Mouse (Mus musculus): Measurements from ENCODE around the gene Ppp1r7.
A peak's percentile ranks its signal among the peaks of the same experiment; 100 is the strongest.
"Not testable (repeated sequence)": the region's sequence is repeated elsewhere in the genome, so short reads cannot be mapped to it uniquely, and the experiment has no call there.

Ppp1r7 gene

DNA sequence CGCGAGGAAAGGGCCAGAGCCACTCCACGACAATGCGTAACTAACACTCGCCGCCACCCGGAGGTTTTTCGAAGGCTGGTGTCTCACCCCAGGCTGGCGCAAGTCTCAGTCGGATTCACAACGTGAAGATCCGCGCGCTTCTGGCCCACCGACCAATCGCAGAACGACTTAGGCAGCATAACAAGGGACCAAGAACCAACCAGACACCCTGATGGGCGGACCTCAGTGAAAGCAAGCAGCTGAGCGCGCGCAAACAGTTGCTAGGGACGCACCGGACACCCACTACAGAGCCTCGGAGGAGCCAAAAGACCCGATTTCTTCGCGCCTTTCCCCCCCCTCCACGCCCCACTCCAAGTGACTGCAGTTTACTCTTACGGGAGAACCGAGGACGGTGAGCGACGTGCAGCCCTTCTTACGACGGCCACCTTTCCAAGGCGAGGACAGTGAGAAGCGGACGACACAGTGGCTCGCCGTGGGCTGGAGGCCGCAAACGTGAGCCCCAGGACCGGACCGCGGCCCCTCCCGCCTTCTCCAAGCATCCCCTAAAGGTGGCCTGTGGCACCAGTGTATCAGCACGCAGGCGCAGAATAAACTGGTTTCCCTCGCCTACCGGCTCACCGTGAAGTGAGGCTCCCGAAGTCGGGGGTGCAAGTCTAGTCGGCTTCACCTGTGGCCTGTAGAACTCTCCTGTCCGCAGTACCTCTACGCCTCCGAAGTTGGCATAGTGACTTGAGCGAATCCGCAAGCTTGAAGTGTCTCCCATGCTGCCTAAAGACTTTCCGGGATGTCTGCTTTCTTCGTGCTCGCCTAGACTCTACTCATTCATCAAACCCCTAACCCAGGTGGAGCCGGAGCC is at the start of gene Ppp1r7, which contains the start of gene Pask:
Gene Ppp1r7, plus strand, starts transcription at position 207 of the 856 bp plus-strand sequence.
Gene Pask, minus strand, starts transcription at position 835 of the 856 bp plus-strand sequence.
- peak; percentile 87 to 93 for DNase-seq

- not testable (repeated sequence) for DNase-seq
Observed at GRCm38 (mm10) chr1:93294491-93294890, 48.2 kb upstream of the Ppp1r7 start.

DNA sequence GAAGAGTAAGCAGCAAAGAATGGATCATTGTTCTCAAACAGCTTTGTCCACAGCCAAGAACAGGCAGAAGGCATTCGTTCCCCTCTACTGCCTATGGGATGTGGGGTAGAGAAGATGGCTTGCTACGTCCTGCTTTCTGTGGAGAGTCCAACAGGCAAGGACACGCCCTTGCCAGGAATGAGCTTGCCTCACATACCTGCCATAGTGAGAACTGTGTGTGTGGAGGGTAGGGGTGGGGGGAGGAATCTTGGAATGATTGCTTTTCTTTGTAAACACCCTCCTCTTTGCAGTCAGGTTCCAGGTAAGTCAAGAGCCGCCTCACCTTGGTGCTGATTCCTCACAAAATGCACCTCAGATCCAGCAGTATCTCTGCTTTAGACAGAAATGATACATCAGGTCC is 42.9 kb upstream of the Ppp1r7 start:
- DNase-seq: no peak

DNA sequence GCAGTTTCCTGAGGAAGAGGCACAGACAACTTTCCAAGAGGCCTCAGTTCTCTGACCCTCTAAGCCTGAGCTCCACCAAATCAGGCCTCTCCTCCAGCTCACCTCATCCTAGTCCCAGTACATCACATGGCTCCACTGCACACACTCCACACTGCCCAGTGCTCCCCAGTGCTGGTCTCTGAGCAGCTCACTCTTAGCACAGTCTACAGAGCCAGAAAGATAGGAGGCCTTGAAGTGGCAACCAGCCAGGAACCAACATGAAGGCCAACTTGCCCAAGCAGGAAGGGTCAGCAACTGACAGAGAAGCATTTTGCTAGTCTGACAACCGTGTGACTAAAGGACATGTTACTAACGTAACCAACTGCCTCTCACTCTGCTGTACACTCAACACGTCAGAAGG is 42.1 kb upstream of the Ppp1r7 start:
- no peak for DNase-seq

DNA sequence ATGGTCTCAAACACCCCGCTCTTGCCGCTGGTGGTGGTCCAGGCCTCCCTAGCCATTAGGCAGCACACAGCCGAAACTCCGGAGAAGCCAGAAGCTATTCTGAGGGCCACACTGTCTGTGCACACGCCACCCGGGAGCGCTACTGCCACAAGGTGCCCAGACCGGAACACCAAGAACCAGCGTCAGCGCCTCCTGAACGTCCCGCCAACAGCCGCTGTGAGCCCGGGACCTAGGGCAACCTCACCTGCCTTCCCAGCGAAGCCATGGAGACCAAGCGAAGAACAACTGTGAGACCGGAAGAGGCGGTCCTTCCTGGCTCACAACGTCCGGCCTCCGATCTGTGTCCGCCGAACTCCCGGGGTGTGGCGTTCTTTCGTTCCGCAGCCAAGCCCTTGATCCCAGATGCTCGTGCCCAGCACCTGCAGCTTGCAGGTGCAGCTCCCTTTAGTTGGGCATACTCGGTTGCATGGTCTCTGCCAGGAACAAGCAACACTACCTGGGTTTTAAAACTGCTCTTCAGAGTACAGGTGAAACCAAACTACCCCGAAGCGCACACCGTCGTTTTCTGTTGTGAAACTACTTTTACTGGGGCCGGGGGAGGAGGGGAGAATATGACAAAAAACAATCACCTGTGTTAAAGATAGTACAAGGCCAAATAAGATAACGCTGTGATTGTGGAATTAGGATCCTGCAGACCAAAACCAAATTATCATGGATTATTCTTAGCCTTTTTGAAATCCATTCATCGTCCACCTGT is 36.9 kb upstream of the Ppp1r7 start, which contains the start of gene Mterf4:
Gene Mterf4, minus strand, starts transcription at position 335 of the 757 bp plus-strand sequence.
- peak; percentile 77 to 78 for DNase-seq

GRCm38 (mm10) chr1:93323973-93324372 is 18.7 kb upstream of the Ppp1r7 start:
- DNase-seq: no peak

DNA sequence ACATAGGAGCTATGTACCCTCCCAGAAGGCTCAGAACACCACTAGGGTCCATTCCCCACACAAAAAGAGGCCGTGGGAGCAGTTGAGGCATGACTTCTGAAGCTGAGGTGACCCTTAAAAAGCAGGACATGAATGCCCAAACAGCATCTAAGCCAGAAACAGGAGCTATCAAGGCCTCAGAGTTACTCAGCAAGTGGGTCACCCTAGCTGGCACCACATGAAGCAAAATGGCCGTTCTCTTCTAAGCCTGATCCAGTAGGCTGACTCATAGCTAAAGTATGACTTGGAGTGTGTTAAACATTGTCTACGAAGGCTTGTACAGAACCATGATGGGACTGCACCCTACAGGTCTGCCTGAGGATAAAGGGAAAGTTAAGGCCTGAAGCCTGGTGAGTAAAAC is 16.2 kb upstream of the Ppp1r7 start:
- DNase-seq: no peak

DNA sequence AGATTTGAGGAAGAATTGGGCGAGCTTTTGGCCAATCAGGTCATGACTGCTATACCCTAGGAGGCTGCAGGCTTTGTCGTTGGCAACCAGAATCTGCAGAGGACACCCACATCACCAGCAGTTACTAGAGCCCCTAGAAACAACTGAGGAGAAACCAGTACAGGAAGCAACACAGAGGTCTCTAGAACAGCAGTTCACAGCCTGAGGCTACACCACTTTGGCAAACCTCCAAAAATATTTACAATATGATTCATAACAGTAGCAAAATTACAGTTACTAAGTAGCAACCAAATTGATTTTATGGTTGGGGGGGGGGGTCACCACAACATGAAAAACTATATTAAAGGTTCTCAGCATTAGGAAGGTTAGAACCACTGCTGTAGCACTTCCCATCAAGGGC is 8.0 kb upstream of the Ppp1r7 start:
- no peak for DNase-seq

- DNase-seq: peak; percentile 88 to 92
Observed at GRCm38 (mm10) chr1:93343504-93344047, 922 bp downstream of the Ppp1r7 start.

- no peak for DNase-seq
Observed at GRCm38 (mm10) chr1:93347176-93347575, 4.5 kb downstream of the Ppp1r7 start.

DNA sequence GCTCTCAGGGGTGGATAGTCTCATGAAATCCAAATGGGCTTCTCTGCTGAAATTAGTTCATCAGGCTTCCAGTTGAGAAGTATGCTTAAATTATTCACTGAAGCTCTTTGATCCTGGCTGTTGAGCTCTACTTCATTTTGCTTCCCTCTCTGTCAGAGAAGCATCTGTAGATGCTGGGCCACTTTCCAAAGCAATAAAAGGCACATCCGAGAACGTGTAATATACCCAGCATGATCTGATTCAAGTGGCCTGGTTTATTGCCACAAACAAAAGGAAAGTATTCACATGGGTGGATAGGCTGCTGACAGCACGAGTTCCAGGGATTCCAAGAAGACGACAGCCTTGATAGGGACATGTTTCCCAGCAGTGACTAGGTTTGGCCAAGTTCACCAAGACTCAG is 7.0 kb downstream of the Ppp1r7 start:
- DNase-seq: no peak

DNA sequence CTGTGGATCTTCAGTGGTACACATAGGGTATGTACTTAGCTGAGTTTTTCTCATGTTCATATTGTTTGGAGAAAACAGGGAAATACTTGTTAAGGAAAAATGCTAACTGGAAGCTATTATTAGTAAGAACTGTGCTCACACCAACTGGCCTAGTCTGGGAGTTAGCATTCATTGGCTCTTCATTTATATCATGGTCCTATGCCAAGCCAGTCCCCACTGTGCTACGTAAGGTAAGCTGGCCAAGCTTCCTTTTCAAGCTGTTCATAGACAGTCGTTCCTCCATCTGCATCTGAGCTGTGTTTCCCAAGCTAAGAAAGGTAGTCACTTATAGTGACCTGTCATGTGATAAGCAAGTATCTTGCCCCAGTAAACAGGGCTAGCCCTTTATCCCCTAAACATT is 10.1 kb downstream of the Ppp1r7 start:
- DNase-seq: no peak

DNA sequence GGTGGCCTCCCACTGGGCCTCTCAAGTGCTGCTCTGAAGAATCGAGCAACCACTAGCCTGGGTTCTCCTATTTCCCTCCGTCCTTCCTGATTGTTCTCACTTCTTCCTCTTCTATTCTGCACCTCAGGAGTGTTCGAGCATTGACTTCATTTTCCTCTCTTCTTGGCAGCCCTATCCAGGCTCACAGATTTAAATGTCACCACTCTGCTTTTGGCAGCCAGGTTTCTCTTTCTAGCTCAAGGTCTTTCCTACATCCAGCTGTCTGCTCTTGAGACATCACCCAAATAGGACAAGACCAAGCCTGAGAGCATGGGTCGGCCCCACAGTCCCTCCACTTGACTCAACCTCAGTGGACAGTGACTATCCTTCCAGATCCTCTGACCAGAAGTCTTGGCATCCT is 20.0 kb downstream of the Ppp1r7 start:
- DNase-seq: no peak

DNA sequence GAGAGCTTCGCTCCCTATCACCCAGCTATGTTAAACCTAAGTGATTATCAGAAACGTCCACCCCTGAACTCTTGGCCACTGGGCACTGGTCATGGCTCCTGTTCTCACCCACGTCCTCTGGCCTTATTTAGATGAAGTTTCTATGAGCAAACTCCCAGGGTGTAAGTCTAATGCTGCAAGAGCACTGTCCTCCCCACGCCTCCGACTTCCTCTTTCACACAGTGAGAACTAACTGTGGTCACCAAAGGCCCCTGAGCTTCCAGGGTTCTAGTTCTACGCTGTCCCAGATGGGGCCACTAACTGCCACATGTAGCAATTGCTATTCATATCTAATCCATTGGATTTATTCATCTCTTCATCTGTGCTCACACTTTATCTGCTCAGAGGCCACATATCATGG is 23.0 kb downstream of the Ppp1r7 start:
- no peak for DNase-seq

DNA sequence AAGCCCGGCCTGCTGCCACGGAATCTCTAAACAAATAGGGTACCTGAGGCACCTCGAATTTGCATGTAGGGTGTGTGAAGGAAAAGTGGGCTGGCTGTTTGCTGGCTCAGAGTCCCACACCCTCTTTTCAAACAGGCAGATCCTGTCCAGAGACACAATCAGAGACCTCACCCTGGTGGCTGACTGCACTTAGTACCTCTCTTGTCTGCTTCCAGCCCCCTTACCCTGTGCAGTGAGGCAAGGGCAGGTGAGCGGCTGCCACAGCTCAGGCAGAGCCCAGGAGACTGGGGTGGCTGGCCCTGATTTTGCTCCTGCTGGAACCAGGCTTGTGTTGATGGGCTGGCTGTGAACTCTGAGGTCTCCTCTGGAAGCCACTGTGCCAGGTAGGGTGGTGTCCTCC is 31.0 kb downstream of the Ppp1r7 start, which contains the start of gene Ano7:
Gene Ano7, plus strand, starts transcription at position 266 of the 400 bp plus-strand sequence.
- no peak for DNase-seq

GRCm38 (mm10) chr1:93377307-93377706 is 34.7 kb downstream of the Ppp1r7 start:
- no peak for DNase-seq

DNA sequence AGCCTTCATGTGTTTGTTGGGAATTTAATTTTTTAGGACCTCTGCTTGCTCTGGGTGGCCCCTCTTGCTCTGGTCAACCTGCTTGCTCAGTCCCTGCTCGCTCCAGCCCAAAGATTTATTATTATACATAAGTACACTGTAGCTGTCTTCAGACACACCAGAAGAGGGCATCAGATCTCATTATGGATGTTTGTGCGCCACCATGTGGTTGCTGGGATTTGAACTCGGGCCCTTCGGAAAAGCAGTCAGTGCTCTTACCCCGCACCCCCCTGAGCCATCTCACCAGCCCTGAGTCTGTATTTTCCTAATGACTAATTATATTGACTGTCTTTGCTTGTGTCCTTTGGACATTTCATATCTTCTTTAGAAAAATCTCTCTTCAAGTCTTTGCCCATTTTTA is 36.5 kb downstream of the Ppp1r7 start:
- no peak for DNase-seq

DNA sequence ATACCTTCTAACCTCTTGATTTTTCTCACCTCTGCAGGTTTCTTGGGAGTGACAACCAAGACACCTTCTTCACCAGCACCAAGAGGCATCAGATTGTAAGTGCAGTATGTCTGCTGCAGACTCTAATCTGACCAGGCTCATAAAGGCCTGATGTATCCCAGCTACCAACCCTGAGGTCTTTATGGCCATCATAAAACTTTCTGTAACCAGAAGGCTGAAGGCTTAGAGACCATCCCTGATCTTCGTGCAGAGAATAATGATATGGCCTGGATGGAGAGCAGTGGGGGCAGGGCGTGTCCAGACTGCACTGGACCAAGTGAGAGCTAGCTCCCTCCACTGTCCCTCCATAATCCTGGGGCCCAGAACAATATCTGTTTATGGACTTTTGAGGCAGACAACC is 44.5 kb downstream of the Ppp1r7 start:
- DNase-seq: no peak

GRCm38 (mm10) chr1:93388906-93389305 is 46.3 kb downstream of the Ppp1r7 start:
- DNase-seq: no peak

- DNase-seq: no peak
Observed at GRCm38 (mm10) chr1:93401191-93402052, 58.8 kb downstream of the Ppp1r7 start.

- no peak for DNase-seq
Observed at GRCm38 (mm10) chr1:93403403-93403802, 60.7 kb downstream of the Ppp1r7 start.
